Mouse (Mus musculus) adrenal gland, postnatal 4 days (tissue): ENCODE measurements around the gene Glrx2. TPM values are rescaled to one million over a fixed set of nuclear protein-coding genes. Genes with fewer than 3 reads are reported as not detected.

Experiments used
- DNase-seq, 2 experiments: peaks; one replicate each; pipeline ENCODE4 v3.0.0; 2021 to 2022; ENCODE audit warnings: low spot score in 2 of 2, mixed read lengths in 2 of 2
- total RNA-seq, 2 experiments: library from RNA; stranded (reverse); gene quantifications; 2 replicates each; pipeline ENCODE4 v1.2.3; 2021

Glrx2 gene
- total RNA-seq, 2 experiments from 2014 or later = 62.0 to 64.3 TPM

GRCm38 (mm10) chr1:143741331-143741730, 25.2 kb downstream of the Glrx2 start:
- DNase-seq = no peak

- DNase-seq = no peak
Measured at GRCm38 (mm10) chr1:143742186-143742585, 26.0 kb downstream of the Glrx2 start.

- DNase-seq = no peak
Measured at GRCm38 (mm10) chr1:143745871-143746270, 29.7 kb downstream of the Glrx2 start.

GRCm38 (mm10) chr1:143762159-143762558, 46.0 kb downstream of the Glrx2 start:
- DNase-seq = no peak

- DNase-seq = no peak
Measured at GRCm38 (mm10) chr1:143764443-143764842, 48.3 kb downstream of the Glrx2 start.

DNA sequence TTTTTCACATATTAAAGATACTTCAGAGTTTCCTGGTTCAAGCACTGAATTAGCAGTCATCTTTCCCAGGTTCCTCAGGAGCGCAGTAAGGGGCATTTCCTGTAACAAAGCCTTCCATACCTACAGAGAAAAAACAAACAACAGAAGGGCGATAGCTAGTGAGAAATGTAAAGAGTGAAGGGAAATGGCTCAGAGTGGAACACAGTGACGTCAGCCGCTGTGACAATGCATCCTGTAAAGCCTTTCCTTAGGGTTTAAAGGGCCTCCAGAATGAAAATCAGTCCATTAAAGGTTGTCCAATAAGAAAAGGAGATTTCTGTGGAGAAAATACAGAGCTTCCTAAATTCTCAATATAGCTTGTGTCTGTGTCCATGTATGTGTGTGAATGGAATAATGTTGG, 49.7 kb downstream of the Glrx2 start:
- no peak for DNase-seq

GRCm38 (mm10) chr1:143766238-143766637, 50.1 kb downstream of the Glrx2 start:
- no peak for DNase-seq

- no peak for DNase-seq
Measured at GRCm38 (mm10) chr1:143770444-143771109, 54.4 kb downstream of the Glrx2 start.

DNA sequence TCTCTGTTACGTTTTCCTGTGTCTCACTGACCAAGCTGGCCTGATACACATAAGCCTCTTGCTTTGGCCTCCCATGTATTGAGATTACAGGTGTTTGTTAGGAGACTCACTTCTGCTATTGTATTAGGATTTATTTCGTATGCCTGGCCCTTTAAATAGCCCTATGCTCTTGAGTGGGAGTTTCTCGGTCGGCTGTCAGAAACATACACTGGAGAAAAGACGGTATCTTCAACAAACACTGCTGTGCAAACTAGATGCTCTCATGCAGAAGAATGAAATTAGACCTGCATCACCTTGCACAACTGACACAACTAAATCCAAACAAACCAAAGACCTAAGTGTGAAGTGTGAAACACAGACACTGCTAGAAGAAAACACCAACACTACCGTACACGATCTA, 56.9 kb downstream of the Glrx2 start:
- DNase-seq = no peak

- DNase-seq = no peak
Measured at GRCm38 (mm10) chr1:143773909-143774308, 57.8 kb downstream of the Glrx2 start.

GRCm38 (mm10) chr1:143776446-143777411, 60.6 kb downstream of the Glrx2 start, which contains the start of the genes Trove2 and Uchl5:
Trove2 (minus strand) TSS chr1:143777068.
Uchl5 (plus strand) TSS chr1:143777272.
- DNase-seq = peak; percentile 92 to 97

DNA sequence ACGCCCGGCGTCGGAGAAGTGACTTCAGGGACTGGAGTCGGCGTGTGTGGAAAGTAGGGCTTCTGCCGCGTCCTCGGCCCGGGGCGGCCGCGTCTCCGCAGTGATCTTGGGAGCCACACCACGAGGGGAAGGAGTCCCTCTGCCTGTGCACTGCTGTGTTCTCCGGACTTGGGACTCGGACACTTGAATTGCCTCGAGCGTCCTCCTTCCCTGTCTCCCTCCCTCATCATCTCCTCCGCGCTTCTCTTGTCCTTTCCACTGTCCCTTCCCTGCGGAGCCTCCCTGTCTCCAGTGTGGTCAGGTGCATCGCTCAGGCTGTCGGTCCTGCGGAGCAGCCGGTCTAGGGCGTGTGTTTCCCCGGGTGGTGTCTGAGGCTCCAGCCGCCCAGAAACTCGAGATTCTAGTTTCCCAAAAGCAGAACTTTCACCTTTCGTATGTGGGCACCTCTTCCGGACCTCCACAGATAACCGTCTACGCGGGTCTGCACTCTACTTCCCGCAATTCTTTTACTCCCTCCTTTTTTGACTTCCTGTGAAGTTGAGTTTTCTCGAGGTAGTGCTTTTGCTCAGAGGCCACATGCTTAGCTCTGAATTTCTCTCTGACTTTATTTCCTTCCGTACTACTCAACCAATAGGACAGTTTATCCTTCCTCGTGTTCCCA, 61.5 kb downstream of the Glrx2 start:
- DNase-seq = no peak

DNA sequence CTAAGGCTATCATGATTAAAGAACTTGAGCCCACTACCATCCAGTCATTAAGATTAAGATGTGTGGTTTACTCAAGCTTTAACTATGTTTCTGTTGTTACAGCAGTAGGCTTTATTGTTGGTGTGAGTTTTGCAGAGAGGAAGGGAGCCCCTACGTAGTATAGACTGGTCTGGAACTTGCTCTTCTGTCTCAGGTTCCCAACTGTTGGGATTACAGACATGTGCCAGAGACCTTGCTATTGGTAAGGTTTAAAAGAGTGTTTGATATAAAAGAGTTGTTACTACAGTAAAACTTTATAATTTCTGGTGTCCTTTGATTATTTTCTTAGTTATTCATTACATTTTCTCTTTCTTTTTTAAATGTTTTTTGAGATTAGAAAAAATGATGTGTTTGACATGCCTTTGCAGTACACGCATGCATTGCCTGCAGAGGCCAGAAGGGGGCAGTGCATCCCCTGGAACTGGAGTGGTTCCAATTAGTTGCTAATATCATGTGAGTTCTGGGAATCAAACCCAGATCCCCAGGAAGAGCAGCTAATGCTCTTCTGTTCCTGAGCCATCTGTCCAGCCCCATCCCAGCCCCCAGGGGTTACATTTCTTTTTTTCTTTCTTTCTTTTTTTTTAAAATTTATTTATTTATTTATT, 72.6 kb downstream of the Glrx2 start:
- no peak for DNase-seq

Other genes starting within 250 kb of the Glrx2 start
- gene B3galt2, start 75.7 kb upstream of the Glrx2 start, total RNA-seq = 1 to 10 TPM; 3.8 to 4.7 TPM
- gene Cdc73, start 13.4 kb upstream of the Glrx2 start, total RNA-seq = 10 to 100 TPM; 85.2 to 91.6 TPM
- gene Trove2, start 60.7 kb downstream of the Glrx2 start, total RNA-seq = 10 to 100 TPM; 12.6 to 14.3 TPM
- 10 to 100 TPM; 25.6 to 27.9 TPM for gene Uchl5, start 60.9 kb downstream of the Glrx2 start, total RNA-seq